Mouse (Mus musculus): Measurements from ENCODE around the gene Enpp7. TPM values are rescaled to one million over a fixed set of nuclear protein-coding genes. Genes with fewer than 3 reads are reported as not detected.

Enpp7 gene
- total RNA-seq, 2 experiments from 2014 or later: not detected

DNA sequence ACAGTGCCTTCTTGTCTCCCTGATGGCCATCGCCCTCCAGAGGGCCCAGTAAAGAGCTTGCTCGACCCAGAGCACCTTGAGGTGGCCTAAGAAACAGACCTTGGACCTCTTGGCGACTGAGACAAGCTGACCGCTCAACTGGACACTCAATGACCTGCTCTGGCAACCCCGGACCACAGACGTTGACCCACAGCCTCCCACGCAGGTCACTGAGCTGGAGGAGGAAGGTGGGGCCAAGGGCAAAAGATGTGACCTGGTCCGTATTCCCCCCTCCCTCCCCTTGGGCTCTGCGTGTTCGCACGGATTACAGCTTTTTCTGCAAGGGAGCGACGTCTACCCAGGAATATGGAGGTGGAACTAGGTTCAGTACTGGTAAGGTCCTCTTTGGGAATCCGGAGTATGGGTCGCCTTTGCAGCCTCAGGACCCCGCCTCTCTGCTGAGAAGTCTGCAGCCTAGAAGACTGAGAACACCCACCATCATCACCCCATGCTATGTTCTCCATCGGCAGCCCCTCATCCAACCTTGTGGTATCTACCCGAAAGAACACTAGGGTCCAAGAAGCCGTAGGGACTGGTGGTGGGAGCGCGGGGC, 47.2 kb downstream of the Enpp7 start:
- peak in 1 of 2 experiments; percentile 7 for DNase-seq (ENCODE audit: low spot score in 2 of 2)

DNA sequence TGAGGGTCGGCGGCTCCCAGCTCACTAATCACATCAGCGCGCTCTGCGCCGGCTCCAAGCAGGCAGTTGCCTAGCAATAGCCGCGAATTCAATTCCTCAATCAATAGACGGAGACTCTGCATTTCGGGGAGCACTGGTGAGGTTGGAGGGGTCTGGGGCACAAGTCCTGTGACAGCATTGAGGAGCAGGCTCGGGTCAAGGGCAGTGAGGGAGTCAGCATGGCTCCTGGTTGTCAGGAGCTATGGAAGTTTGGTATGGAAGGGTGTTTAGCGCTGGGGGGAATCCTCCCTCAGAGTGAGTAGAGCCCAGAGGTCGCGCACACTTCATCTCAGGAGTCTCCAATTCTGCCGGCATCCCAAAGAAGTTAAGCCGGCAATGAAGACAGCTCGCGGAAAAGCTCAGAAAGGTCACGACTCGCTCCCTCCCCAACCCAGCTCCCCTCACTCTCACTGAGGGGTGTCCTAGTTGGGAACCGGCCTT, 47.7 kb downstream of the Enpp7 start:
- peak in 1 of 2 experiments; percentile 3 for DNase-seq (ENCODE audit: low spot score in 2 of 2)

DNA sequence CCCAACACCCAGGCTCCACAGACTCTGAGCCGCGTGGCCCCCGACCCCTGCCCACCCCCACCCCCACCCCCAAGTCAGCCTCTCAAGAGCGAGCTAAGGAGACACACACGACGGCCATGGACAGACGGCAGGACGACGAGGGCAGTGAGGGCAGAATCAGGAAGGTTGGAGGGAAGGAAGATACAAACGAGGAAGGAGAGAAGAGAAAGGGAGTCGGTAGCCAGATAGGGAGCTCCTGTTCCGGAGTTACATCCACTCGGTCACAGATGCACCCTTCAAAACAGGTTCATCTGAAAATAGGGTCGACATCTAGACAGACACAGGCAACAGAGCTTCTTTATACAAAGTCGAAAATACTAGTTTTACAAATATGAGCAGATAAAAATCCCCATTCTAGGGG, 48.5 kb downstream of the Enpp7 start:
- DNase-seq (ENCODE audit: low spot score in 2 of 2): no peak

DNA sequence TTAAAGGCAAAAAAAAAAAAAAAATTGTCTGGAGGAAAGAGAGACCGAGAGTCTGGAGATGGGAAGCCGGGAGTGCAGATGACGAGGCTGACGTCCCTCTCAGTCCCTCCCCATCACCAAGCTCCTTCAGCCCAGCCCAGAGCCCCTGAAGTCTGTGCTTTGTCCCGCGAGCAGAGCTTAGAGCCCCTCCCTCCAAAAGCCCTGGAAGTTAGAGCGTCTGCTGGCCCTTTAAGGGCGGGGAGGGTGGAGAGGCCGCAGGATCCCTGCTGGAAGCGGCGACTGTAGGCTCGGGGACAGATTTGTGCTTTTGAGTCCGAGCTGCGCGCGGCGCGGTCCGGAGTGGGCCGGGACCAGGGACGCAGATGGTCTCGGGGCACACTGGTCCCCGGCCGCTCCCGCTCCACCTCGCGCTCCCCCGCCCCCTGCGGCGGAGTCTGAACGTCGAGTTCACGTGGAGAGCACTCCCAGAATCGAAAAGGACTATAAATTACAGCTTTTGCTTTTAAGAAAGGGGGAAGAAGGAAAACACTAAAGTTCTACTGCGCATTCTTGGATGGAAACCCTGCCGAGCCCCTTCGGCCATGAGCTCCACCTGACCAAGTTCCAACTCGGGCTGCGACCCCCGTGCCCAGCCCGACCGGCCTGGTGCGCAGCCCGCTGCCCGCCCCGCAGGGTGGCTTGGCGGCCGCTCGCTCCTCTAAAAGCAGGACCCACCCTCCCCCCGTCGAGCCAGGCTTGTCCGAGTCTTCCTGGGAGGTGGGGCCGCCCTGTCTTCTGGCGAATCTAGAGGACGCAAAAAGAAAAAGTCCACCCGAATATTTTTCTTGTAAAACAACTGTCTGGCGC, 49.2 kb downstream of the Enpp7 start:
- DNase-seq (ENCODE audit: low spot score in 2 of 2): no peak

DNA sequence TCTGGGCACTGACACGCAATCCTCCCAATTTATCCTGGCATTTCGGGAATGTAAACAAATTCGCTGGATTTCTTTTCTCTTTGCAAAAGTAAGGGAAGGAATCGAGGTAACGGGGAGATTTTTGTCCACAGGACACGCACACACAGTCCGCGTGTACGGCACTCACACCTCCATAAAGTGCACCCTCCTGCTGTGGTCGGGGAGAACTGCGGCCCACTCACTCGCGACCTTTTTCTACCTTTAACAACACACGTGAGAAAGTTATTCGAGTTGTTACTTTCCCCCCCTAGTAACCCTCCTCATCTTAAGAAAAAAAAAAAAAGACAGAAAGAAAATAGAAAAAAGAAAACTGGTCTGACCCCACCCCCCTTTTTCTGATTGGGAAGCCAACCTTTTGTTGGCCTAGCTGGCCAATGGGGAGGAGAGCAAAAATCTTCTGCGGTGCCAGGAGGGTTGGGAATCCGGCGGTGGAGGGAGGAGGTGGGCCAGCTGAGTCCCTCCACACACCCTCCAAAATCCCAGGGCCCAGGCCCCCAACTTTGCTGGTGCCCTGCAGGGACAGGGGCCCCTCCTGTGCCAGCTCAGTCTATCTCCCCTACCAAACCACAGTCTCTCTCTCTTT, 49.9 kb downstream of the Enpp7 start:
- DNase-seq (ENCODE audit: low spot score in 2 of 2): no peak

DNA sequence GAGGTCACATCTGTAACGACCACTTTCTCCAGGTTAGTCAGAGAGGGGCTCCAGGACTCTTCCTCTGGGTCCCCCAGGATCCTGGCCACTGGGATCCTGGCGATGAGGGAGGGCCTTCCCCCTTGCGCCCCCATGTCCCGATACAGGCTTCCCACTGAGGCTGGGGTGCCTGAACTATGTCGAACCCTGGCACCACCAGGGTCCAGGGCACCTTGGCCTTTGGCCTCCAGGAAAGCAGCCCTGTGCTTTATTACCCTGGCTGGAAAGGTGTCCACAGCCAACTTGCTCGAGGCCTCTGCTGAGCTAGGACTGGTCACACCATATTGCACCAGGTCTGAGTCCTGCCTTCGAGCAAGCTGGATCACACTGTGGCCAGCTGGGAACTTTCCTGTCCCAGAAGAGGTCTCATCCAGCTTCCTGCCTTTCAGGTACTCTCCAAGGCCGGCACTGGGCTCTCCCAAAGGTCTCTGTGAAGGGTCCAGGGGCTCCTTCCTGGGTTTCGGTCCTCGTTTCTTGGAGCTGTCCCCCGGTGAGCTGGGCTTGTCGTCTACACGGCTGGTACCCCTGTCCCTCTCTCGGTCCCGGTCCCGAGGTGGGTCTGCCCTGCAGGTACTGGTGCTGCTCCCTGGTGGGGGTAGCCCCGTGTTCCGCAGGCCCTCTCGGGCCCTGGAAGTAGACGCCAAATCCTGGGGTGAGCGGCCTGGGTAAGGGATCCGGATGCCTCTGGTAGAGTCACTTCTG, 50.9 kb downstream of the Enpp7 start:
- no peak for DNase-seq (ENCODE audit: low spot score in 2 of 2)

DNA sequence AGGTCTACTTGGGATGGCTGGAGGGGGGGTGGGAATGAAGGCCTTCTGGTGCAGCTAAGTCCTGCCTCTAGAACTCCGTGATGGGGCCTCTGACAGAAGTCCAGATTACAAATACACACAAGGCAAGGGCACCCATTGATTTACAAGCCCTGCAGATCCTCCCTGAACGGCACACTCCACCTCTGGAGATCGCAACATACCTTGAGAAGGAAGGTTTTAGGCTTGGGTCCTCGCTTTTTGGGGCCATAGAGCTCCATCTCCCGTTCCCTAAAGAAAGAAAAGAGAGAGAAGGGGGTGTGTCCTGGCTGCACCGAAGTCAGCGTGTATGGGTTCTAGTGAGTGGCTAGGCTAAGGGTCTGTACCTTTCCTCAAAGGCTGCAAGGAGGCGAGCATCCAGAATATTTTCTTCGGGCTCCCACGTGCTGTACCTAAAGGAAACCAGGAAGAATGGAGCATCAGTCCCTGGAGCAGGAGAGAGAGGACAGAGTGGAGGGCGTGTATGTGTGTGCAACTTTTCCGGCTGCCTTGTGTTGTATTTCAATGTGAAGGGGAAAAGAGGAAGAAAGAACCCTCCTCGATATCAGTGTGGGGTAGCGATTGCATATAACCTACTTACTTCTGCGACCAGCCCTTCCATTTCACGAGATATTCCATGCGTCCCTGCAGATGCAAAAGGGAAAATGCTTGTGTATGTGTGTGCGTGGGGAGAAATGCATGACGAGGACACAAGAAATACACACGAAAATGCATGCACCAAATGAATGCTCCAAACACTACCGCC, 51.9 kb downstream of the Enpp7 start:
- DNase-seq (ENCODE audit: low spot score in 2 of 2): no peak

DNA sequence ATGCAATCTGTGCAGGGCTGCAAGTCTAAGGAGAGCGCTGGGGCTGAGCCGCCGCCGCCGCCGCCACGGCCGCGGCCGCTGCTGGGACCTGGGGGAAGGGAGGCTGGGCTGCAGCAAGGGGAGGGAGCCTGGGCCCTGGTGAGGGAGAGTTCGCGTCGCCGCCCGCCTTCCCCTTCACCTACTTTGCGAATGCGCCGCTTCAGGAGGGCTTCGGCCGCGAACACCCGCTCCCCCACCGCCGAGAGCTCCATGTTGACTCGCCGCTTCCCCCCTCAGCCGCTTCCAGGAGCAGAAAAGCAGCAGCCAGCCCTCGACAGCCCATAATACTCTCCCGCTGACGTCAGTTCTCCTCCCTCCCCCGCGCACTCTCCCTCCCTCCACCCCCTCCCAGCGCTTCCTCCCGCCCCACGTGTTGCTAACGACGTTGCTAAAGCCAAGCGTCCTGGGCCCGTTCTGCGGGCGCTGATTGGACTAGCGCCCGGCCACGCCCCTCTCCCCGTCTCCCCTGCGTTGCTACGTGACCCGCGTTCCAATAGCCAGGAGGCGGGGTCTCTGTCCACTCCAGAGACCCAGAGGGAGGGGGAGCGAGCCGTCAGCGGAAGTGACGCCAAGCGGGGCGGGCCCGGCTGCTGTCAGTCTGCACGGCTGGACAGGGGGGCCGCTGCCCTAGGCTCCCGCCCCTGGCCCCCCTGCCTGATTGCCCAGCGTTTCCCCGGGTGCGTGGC, 52.8 kb downstream of the Enpp7 start, which contains the start of gene Cbx8:
TSS of gene Cbx8 (minus strand) at position 370 of the 725 bp plus-strand sequence.
- DNase-seq (ENCODE audit: low spot score in 2 of 2): peak; percentile 98

DNA sequence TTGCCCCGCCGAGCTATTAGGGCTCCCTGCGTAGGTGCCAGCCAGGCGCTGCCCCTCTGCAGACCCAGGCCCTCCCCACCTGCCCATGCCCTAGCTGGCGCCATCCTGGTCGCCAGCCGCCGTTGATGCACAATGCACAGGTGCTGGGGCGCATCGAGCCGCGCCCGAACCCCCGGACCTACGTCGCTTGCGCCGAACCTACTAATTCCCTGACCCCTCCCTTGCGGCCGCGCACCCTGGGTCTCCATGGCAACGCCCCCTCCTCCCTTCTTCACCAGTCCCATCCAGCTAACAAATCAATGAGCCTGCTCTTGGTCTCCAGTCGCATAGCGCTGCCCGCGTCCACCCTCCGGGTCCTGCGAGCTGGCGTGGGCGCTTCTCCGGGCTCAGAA, 53.3 kb downstream of the Enpp7 start:
- DNase-seq (ENCODE audit: low spot score in 2 of 2): no peak

DNA sequence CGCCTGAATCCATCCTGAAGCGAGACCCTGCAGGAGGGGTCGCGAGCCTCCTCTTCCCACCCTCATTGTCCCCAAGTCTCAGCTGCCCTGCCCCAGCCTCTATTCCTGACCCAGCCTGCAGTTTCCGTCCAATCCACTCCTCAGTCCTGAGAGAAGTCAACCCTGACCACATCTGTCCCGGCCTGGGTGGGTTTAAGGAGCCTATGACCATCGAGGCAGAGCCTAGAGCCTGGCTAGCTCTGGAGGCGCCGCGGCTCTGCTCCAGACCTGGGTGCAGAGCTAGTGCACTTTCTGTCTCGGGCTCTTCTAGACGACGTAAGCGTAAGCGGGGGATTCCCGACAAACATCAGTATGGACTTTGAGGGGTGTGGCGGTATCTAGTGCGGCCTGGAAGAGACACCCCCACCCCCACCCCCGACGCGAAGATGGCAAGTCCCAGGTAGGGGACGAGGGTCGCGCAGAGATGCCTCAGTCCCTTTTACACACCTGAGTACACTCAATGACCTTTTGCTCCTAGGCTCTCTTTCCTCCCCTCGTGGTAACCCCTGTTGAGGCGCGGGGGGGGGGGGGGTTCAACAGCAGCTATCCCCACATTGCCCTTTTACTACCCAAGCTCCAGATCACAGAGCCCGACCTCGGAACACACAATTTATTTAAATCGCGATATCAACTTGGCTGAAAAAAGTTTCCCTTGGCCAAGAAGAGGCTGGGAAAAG, 53.9 kb downstream of the Enpp7 start:
- no peak for DNase-seq (ENCODE audit: low spot score in 2 of 2)

Other genes with a start within 250 kb of the Enpp7 start
- gene Rbfox3, start 76.6 kb upstream of the Enpp7 start, total RNA-seq (2021): 1 to 10 TPM; 3.7 to 5.0 TPM
- gene Cbx2, start 34.8 kb downstream of the Enpp7 start, total RNA-seq (2021): 1 to 10 TPM; 3.1 to 6.6 TPM
- gene Cbx8, start 52.8 kb downstream of the Enpp7 start, total RNA-seq (2021): 10 to 100 TPM; 12.2 to 16.7 TPM
- gene Cbx4, start 98.0 kb downstream of the Enpp7 start, total RNA-seq (2021): 100 to 1,000 TPM; 115 to 163 TPM
- 10 to 100 TPM; 17.7 to 30.8 TPM for gene Tbc1d16, start 240.3 kb downstream of the Enpp7 start, total RNA-seq (2021)
- gene Ccdc40, start 240.4 kb downstream of the Enpp7 start, total RNA-seq (2021): 1 to 10 TPM; 1.2 to 1.3 TPM

Measured in adrenal gland, adult 18-20 months (tissue).